Mouse (Mus musculus): ENCODE results near the gene 4930503E14Rik.
"Not testable (repeated sequence)": the region's sequence is repeated elsewhere in the genome, so short reads cannot be mapped to it uniquely, and the experiment has no call there.

The 4930503E14Rik gene

GRCm38 (mm10) chr14:44213154-44213553, at the start of gene 4930503E14Rik:
TSS of gene 4930503E14Rik (minus strand) at chr14:44213254.
- not testable (repeated sequence) for DNase-seq (ENCODE audit: low read depth)

DNA sequence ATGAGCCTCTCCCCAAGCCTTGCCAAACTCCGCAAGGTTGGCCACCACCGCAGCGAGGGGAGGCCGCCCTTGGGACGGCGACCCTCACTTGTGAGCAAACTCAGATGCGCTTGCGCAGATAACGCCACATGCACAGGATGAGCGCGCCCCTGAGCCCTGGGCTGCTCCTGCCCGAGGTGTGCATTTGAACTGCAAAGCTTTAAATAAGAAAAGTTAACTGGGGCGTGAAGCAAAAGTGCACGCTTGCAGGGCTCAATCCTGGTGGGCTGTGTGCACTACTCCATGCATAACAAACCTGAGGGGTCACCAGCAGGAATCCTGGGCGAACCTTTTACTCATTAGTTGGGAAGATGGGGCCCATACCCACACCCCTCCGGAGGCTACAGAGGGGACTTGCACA, 35.0 kb upstream of the 4930503E14Rik start:
- no peak for DNase-seq (ENCODE audit: low read depth)

- DNase-seq (ENCODE audit: low read depth): not testable (repeated sequence)
These were observed 15.7 kb downstream of the 4930503E14Rik start, which contains the start of gene Gm8212 for GRCm38 (mm10) chr14:44197361-44197760. TSS of gene Gm8212 (plus strand) at chr14:44197661.

GRCm38 (mm10) chr14:44123551-44123950, 89.5 kb downstream of the 4930503E14Rik start, which contains the start of gene Gm3327:
TSS of gene Gm3327 (plus strand) at chr14:44123851.
- DNase-seq (ENCODE audit: low read depth): not testable (repeated sequence)
